9 mouse cellular contexts compared by ENCODE assay signal in genomic region chr13:35659406-35659985, GRCm38 (mm10). TPM values are rescaled to one million over a fixed set of nuclear protein-coding genes. Genes with fewer than 3 reads are reported as not detected.
DNase-seq lines count a peak whose midpoint lies in the region; ATAC-seq and TF ChIP-seq lines count a peak whose summit lies in the region.
"Had no signal": no experiment of that assay in that cellular context is flagged by ENCODE, and none has a peak within 500 bp of the region (broad histone marks: within the 10 kb centered on the region; RNA-seq: fewer than 3 reads in every experiment).

Gene Cdyl (plus strand): TSS chr13:35659833.

- intact Hi-C loops in heart, postnatal 25 days (cut with DNase I) = no loop called here

- DNase-seq in hindbrain, embryonic 11.5 days (ENCODE audit: low spot score) = no peak
- no peak for DNase-seq in hindbrain, embryonic 14.5 days (ENCODE audit: low spot score)
- no peak for DNase-seq in neural tube, embryonic 10.5 days (ENCODE audit: extremely low spot score, low spot score)
- DNase-seq in heart, postnatal 25 days (ENCODE audit: low spot score) = no peak
- DNase-seq in thymus, adult 2 months = no peak
- DNase-seq in testis, postnatal 14 days (ENCODE audit: low spot score) = no peak
- DNase-seq: cerebellum, adult 9-11 months had no signal

- H3K4me2 ChIP-seq in hindbrain, embryonic 11.5 days (replicated peaks; ENCODE audit: low read depth, low read length) = no peak within 1 kb of the TSS
- no peak within 1 kb of the TSS for H3K4me2 ChIP-seq in hindbrain, embryonic 14.5 days (replicated peaks)
- no peak within 1 kb of the TSS for H3K4me2 ChIP-seq in neural tube, embryonic 12.5 days (replicated peaks)
- no peak within 1 kb of the TSS for H3K4me2 ChIP-seq in myocyte (ENCODE audit: low read depth)

- H3ac ChIP-seq in myocyte (ENCODE audit: control insufficient read depth, insufficient read length) = no peak within 1 kb of the TSS

- H3K4me3 ChIP-seq in hindbrain, embryonic 11.5 days (ENCODE audit: low read depth, low read length) = no peak within 1 kb of the TSS
- H3K4me3 ChIP-seq in hindbrain, embryonic 14.5 days (replicated peaks; ENCODE audit: low read length) = no peak within 1 kb of the TSS
- no peak within 1 kb of the TSS for H3K4me3 ChIP-seq in neural tube, embryonic 12.5 days
- no peak within 1 kb of the TSS for H3K4me3 ChIP-seq in myocyte
- no peak within 1 kb of the TSS for H3K4me3 ChIP-seq in thymus, adult 2 months (ENCODE audit: control insufficient read depth, insufficient read depth, low read length)

- no peak for TF ChIP-seq CTCF in thymus, adult 2 months (IDR thresholded peaks at IDR 0.05; ENCODE audit: borderline replicate concordance, control insufficient read depth, extremely low read depth, insufficient read depth, low read length, poor library complexity)

- TF ChIP-seq POLR2A in myocyte (IDR thresholded peaks at IDR 0.05; ENCODE audit: insufficient read length, low read depth) = no peak
- TF ChIP-seq POLR2A in thymus, adult 2 months (IDR thresholded peaks at IDR 0.05; ENCODE audit: control insufficient read depth, extremely low read depth, insufficient read depth, low read length, poor library complexity) = no peak

- no peak for ATAC-seq in hindbrain, embryonic 11.5 days (ENCODE audit: low FRiP score)
- no peak for ATAC-seq in hindbrain, embryonic 14.5 days (ENCODE audit: low FRiP score)
- no peak for ATAC-seq in neural tube, embryonic 12.5 days (ENCODE audit: low FRiP score, low read depth)

- no peaks in the 10 kb centered on the region for H3K36me3 ChIP-seq in hindbrain, embryonic 11.5 days (ENCODE audit: control insufficient read depth, insufficient read depth, low read length)
- H3K36me3 ChIP-seq in hindbrain, embryonic 14.5 days (replicated peaks; ENCODE audit: control insufficient read depth, insufficient read depth) = no peaks in the 10 kb centered on the region
- no peaks in the 10 kb centered on the region for H3K36me3 ChIP-seq in neural tube, embryonic 12.5 days
- no peaks in the 10 kb centered on the region for H3K36me3 ChIP-seq in myocyte (ENCODE audit: control insufficient read depth, insufficient read depth)
- no peaks in the 10 kb centered on the region for H3K36me3 ChIP-seq in thymus, adult 2 months (ENCODE audit: control insufficient read depth, insufficient read depth, low read length)

- no peak within 1 kb of the TSS for H3K9ac ChIP-seq in hindbrain, embryonic 11.5 days (ENCODE audit: low read depth, low read length)
- no peak within 1 kb of the TSS for H3K9ac ChIP-seq in hindbrain, embryonic 14.5 days
- H3K9ac ChIP-seq in neural tube, embryonic 12.5 days = no peak within 1 kb of the TSS

- H3K79me2 ChIP-seq in myocyte (ENCODE audit: control insufficient read depth, insufficient read depth) = no peaks in the 10 kb centered on the region

- H3K27ac ChIP-seq in hindbrain, embryonic 11.5 days (ENCODE audit: low read depth, low read length) = no peak within 1 kb of the TSS
- H3K27ac ChIP-seq in hindbrain, embryonic 14.5 days = no peak within 1 kb of the TSS
- H3K27ac ChIP-seq in neural tube, embryonic 12.5 days = no peak within 1 kb of the TSS
- H3K27ac ChIP-seq in thymus, adult 2 months (ENCODE audit: control insufficient read depth, insufficient read depth, low read length) = no peak within 1 kb of the TSS

- no peaks in the 10 kb centered on the region for H3K9me3 ChIP-seq in hindbrain, embryonic 11.5 days (ENCODE audit: control insufficient read depth, low read length)
- H3K9me3 ChIP-seq in hindbrain, embryonic 14.5 days (ENCODE audit: control insufficient read depth, low read length) = no peaks in the 10 kb centered on the region
- H3K9me3 ChIP-seq in neural tube, embryonic 12.5 days = no peaks in the 10 kb centered on the region

- H3K27me3 ChIP-seq in hindbrain, embryonic 11.5 days (ENCODE audit: control insufficient read depth, insufficient read depth, low read length) = no peaks in the 10 kb centered on the region
- no peaks in the 10 kb centered on the region for H3K27me3 ChIP-seq in hindbrain, embryonic 14.5 days (ENCODE audit: control insufficient read depth, insufficient read depth, low read length)
- no peaks in the 10 kb centered on the region for H3K27me3 ChIP-seq in neural tube, embryonic 12.5 days (replicated peaks)
- H3K27me3 ChIP-seq in myocyte (ENCODE audit: control insufficient read depth, insufficient read depth, insufficient read length) = no peaks in the 10 kb centered on the region
- no peaks in the 10 kb centered on the region for H3K27me3 ChIP-seq in thymus, adult 2 months (ENCODE audit: control insufficient read depth, insufficient read depth, low read length)

- WGBS in hindbrain, embryonic 11.5 days = 82% methylated on average over 4 of the region's 4 CpGs
- WGBS in hindbrain, embryonic 14.5 days = 77% methylated on average over 4 of the region's 4 CpGs
- WGBS in neural tube, embryonic 12.5 days = 66% methylated on average over 4 of the region's 4 CpGs
- WGBS in thymus, adult 2 months = 90% methylated on average over 4 of the region's 4 CpGs

- H3K4me1 ChIP-seq in hindbrain, embryonic 11.5 days (replicated peaks; ENCODE audit: control insufficient read depth, insufficient read depth, low read length) = no peaks in the 10 kb centered on the region
- H3K4me1 ChIP-seq in hindbrain, embryonic 14.5 days (replicated peaks; ENCODE audit: control insufficient read depth, insufficient read depth, low read length) = no peaks in the 10 kb centered on the region
- H3K4me1 ChIP-seq in neural tube, embryonic 12.5 days = no peaks in the 10 kb centered on the region
- H3K4me1 ChIP-seq in thymus, adult 2 months (replicated peaks; ENCODE audit: control insufficient read depth, insufficient read depth, low read length) = no peaks in the 10 kb centered on the region

TF ChIP-seq in myocyte, 11 proteins besides CTCF, POLR2A, EP300 and RAD21:
- TF ChIP-seq TCF12 (IDR thresholded peaks at IDR 0.05; ENCODE audit: insufficient read depth, poor library complexity, severe bottlenecking) (no peak), POLR2AphosphoS2 (IDR thresholded peaks at IDR 0.05; ENCODE audit: insufficient read length, low read depth) (no peak), REST (IDR thresholded peaks at IDR 0.05; ENCODE audit: insufficient read depth, insufficient read length) (no peak), MAX (IDR thresholded peaks at IDR 0.05; ENCODE audit: low read depth) (no peak), USF1 (IDR thresholded peaks at IDR 0.05; ENCODE audit: low read depth) (no peak)
TF ChIP-seq in myocyte: peak in this region for 0.

RNA-seq across cellular contexts. Expression of gene Cdyl, which starts in this region (rescaled TPM):
- polyA plus RNA-seq in hindbrain, embryonic 11.5 days (2014; fragmentation: Nextera tagmentation; extraction: Ambion mirVana) = 12.0 and 12.9 TPM in 2 replicates
- polyA plus RNA-seq in hindbrain, embryonic 14.5 days (2014; fragmentation: Nextera tagmentation; extraction: Ambion mirVana) = 7.8 and 9.4 TPM in 2 replicates
- polyA plus RNA-seq in neural tube, embryonic 12.5 days (2016; fragmentation: Nextera tagmentation; extraction: Ambion mirVana) = 12.1 and 12.9 TPM in 2 replicates
- total RNA-seq in heart, postnatal 25 days (2021) = 10 to 100 TPM; 10.7 to 10.8 TPM
- 10.9 TPM for polyA plus RNA-seq in myocyte (2012; fragmentation: generic; extraction: Trizol)
- polyA plus RNA-seq in thymus, adult 2 months (2012; rRNA removed) = 6.1 and 7.8 TPM in 2 replicates
